Mouse (Mus musculus) liver, embryonic 13.5 days (tissue): ENCODE results near the gene Mast4. TPM values are rescaled to one million over a fixed set of nuclear protein-coding genes. Genes with fewer than 3 reads are reported as not detected.

Source experiments
- ATAC-seq: fragments of 200-750 bp; cut with Nextera tagmentation; 2 replicates; pipeline ENCODE4 v1.8.0; 2017; ENCODE audit warnings: low read depth, mild to moderate bottlenecking, moderate number of reproducible peaks, moderate library complexity
- DNase-seq: peaks from one replicate; pipeline ENCODE4 v3.0.0; 2022
- H3K27ac ChIP-seq: fragments of 300-500 bp; sonication (generic); 2 replicates; pipeline ENCODE4 v1.5.1; 2015; ENCODE audit warnings: moderate library complexity, mild to moderate bottlenecking, inconsistent platforms
- H3K27me3 ChIP-seq: fragments of 300-500 bp; sonication (generic); 2 replicates; pipeline ENCODE4 v1.6.1; 2015; ENCODE audit warnings: mild to moderate bottlenecking, inconsistent platforms
- H3K36me3 ChIP-seq: fragments of 300-500 bp; sonication (generic); 2 replicates; pipeline ENCODE4 v1.6.1; 2015; ENCODE audit warnings: mild to moderate bottlenecking, inconsistent platforms
- H3K4me1 ChIP-seq: fragments of 300-500 bp; sonication (generic); replicated peaks from 2 replicates; pipeline ENCODE4 v1.6.1; 2015; ENCODE audit warnings: inconsistent platforms
- H3K4me2 ChIP-seq: fragments of 300-500 bp; sonication (generic); 2 replicates; pipeline ENCODE4 v1.6.1; 2015; ENCODE audit warnings: inconsistent platforms, mild to moderate bottlenecking, moderate library complexity
- H3K4me3 ChIP-seq: fragments of 300-500 bp; sonication (generic); replicated peaks from 2 replicates; pipeline ENCODE4 v1.5.1; 2015; ENCODE audit warnings: mild to moderate bottlenecking, inconsistent platforms
- H3K9ac ChIP-seq: fragments of 300-500 bp; sonication (generic); 2 replicates; pipeline ENCODE4 v1.6.1; 2015; ENCODE audit warnings: mild to moderate bottlenecking, inconsistent platforms
- H3K9me3 ChIP-seq: fragments of 300-500 bp; sonication (generic); replicated peaks from 2 replicates; pipeline ENCODE4 v1.6.1; 2016; ENCODE audit warnings: inconsistent platforms
- whole genome bisulfite sequencing: fragments of 180-500 bp; shearing (Covaris S2); methylation state at CpG from one replicate; pipeline ENCODE4 v1.1.7; 2015; ENCODE audit not compliant: insufficient replicate concordance; 5-methylcytosine and 5-hydroxymethylcytosine counted together
- polyA plus RNA-seq: library from polyadenylated mRNA; unstranded; fragments of >200 nt; fragmentation: Nextera tagmentation; extraction: Ambion mirVana; gene quantifications from 2 replicates; pipeline ENCODE4 v1.2.1, GENCODE M21; 2015

Mast4 gene
- polyA plus RNA-seq, 1 experiment from 2014 or later, result 3.3 TPM

GRCm38 (mm10) chr13:103262061-103262460, 72.2 kb downstream of the Mast4 start:
- no peak for DNase-seq
- Histone ChIP-seq H3K36me3 (no peaks in the 10 kb centered on the region), H3K9me3 (no peaks in the 10 kb centered on the region), H3K9ac (no peak overlapping the region), H3K4me3 (no peak overlapping the region), H3K27me3 (no peaks in the 10 kb centered on the region), H3K4me2 (no peak overlapping the region), H3K4me1 (no peaks in the 10 kb centered on the region), H3K27ac (no peak overlapping the region)
- no peak for ATAC-seq
- 69% methylated on average over 3 of the region's 3 CpGs for WGBS

- ATAC-seq (no peak), DNase-seq (no peak)
- Histone ChIP-seq H3K9ac (no peak overlapping the region), H3K9me3 (no peaks in the 10 kb centered on the region), H3K4me2 (no peak overlapping the region), H3K4me3 (no peak overlapping the region), H3K27ac (no peak overlapping the region), H3K36me3 (no peaks in the 10 kb centered on the region), H3K4me1 (no peaks in the 10 kb centered on the region), H3K27me3 (no peaks in the 10 kb centered on the region)
- 57% methylated on average over 3 of the region's 3 CpGs for WGBS
Measured at GRCm38 (mm10) chr13:103260414-103260813, 73.9 kb downstream of the Mast4 start.

- Histone ChIP-seq H3K27ac (no peak overlapping the region), H3K9ac (no peak overlapping the region), H3K4me2 (no peak overlapping the region), H3K4me1 (no peaks in the 10 kb centered on the region), H3K4me3 (no peak overlapping the region), H3K9me3 (no peaks in the 10 kb centered on the region), H3K36me3 (no peaks in the 10 kb centered on the region), H3K27me3 (no peaks in the 10 kb centered on the region)
- ATAC-seq, result no peak
- WGBS, result 42% methylated on average over 3 of the region's 3 CpGs
- no peak for DNase-seq
Measured at GRCm38 (mm10) chr13:103258106-103258505, 76.2 kb downstream of the Mast4 start.

- ATAC-seq (no peak), DNase-seq (no peak)
- Histone ChIP-seq H3K36me3 (no peaks in the 10 kb centered on the region), H3K4me2 (no peak overlapping the region), H3K27me3 (no peaks in the 10 kb centered on the region), H3K4me3 (no peak overlapping the region), H3K9me3 (no peaks in the 10 kb centered on the region), H3K4me1 (no peaks in the 10 kb centered on the region), H3K9ac (no peak overlapping the region), H3K27ac (no peak overlapping the region)
- 49% methylated on average over 3 of the region's 3 CpGs for WGBS
Measured at GRCm38 (mm10) chr13:103254861-103255260, 79.4 kb downstream of the Mast4 start.

GRCm38 (mm10) chr13:103253077-103253476, 81.2 kb downstream of the Mast4 start:
- Histone ChIP-seq H3K36me3 (no peaks in the 10 kb centered on the region), H3K9me3 (no peaks in the 10 kb centered on the region), H3K4me2 (no peak overlapping the region), H3K4me3 (no peak overlapping the region), H3K27me3 (no peaks in the 10 kb centered on the region), H3K9ac (no peak overlapping the region), H3K27ac (no peak overlapping the region), H3K4me1 (no peaks in the 10 kb centered on the region)
- no peak for ATAC-seq
- 74% methylated on average over 6 of the region's 6 CpGs for WGBS
- no peak for DNase-seq

- Histone ChIP-seq H3K4me2 (no peak overlapping the region), H3K9ac (no peak overlapping the region), H3K4me1 (no peaks in the 10 kb centered on the region), H3K4me3 (no peak overlapping the region), H3K27ac (no peak overlapping the region), H3K36me3 (no peaks in the 10 kb centered on the region), H3K27me3 (no peaks in the 10 kb centered on the region), H3K9me3 (no peaks in the 10 kb centered on the region)
- DNase-seq, result no peak
- WGBS, result 41% methylated on average over 14 of the region's 14 CpGs
- ATAC-seq, result no peak
Measured at GRCm38 (mm10) chr13:103248102-103249054, 85.9 kb downstream of the Mast4 start.

GRCm38 (mm10) chr13:103246973-103247718, 87.2 kb downstream of the Mast4 start:
- ATAC-seq (no peak), DNase-seq (no peak)
- 61% methylated on average over 5 of the region's 5 CpGs for WGBS
- no peaks in the 10 kb centered on the region for H3K4me1 ChIP-seq
- H3K36me3 ChIP-seq, result no peaks in the 10 kb centered on the region
- H3K9ac ChIP-seq, result no peak overlapping the region
- H3K4me3 ChIP-seq, result no peak overlapping the region
- no peaks in the 10 kb centered on the region for H3K9me3 ChIP-seq
- H3K27ac ChIP-seq, result no peak overlapping the region
- no peaks in the 10 kb centered on the region for H3K27me3 ChIP-seq
- H3K4me2 ChIP-seq, result no peak overlapping the region

- H3K4me2 ChIP-seq, result no peak overlapping the region
- H3K36me3 ChIP-seq, result no peaks in the 10 kb centered on the region
- no peak overlapping the region for H3K9ac ChIP-seq
- H3K27me3 ChIP-seq, result no peaks in the 10 kb centered on the region
- 67% methylated on average over 5 of the region's 5 CpGs for WGBS
- no peak overlapping the region for H3K27ac ChIP-seq
- no peaks in the 10 kb centered on the region for H3K4me1 ChIP-seq
- no peak overlapping the region for H3K4me3 ChIP-seq
- H3K9me3 ChIP-seq, result no peaks in the 10 kb centered on the region
- ATAC-seq (no peak), DNase-seq (no peak)
Measured at GRCm38 (mm10) chr13:103245431-103245830, 88.9 kb downstream of the Mast4 start.

GRCm38 (mm10) chr13:103244053-103244452, 90.2 kb downstream of the Mast4 start:
- Histone ChIP-seq H3K36me3 (no peaks in the 10 kb centered on the region), H3K4me2 (no peak overlapping the region), H3K27me3 (no peaks in the 10 kb centered on the region), H3K4me1 (no peaks in the 10 kb centered on the region), H3K9me3 (no peaks in the 10 kb centered on the region), H3K27ac (no peak overlapping the region), H3K4me3 (no peak overlapping the region), H3K9ac (no peak overlapping the region)
- no peak for ATAC-seq
- DNase-seq, result no peak
- WGBS, result 64% methylated on average over 4 of the region's 4 CpGs

- ATAC-seq (no peak), DNase-seq (no peak)
- Histone ChIP-seq H3K4me1 (no peaks in the 10 kb centered on the region), H3K4me3 (no peak overlapping the region), H3K27me3 (no peaks in the 10 kb centered on the region), H3K36me3 (no peaks in the 10 kb centered on the region), H3K9me3 (no peaks in the 10 kb centered on the region), H3K27ac (no peak overlapping the region), H3K9ac (no peak overlapping the region), H3K4me2 (no peak overlapping the region)
- 68% methylated on average over 4 of the region's 4 CpGs for WGBS
Measured at GRCm38 (mm10) chr13:103241092-103241491, 93.2 kb downstream of the Mast4 start.

- H3K9me3 ChIP-seq, result no peaks in the 10 kb centered on the region
- H3K9ac ChIP-seq, result no peak overlapping the region
- no peak overlapping the region for H3K4me3 ChIP-seq
- no peaks in the 10 kb centered on the region for H3K4me1 ChIP-seq
- no peak for ATAC-seq
- no peak overlapping the region for H3K4me2 ChIP-seq
- H3K36me3 ChIP-seq, result no peaks in the 10 kb centered on the region
- H3K27me3 ChIP-seq, result no peaks in the 10 kb centered on the region
- DNase-seq, result no peak
- no peak overlapping the region for H3K27ac ChIP-seq
- WGBS, result 77% methylated on average over 8 of the region's 8 CpGs
Measured at GRCm38 (mm10) chr13:103239654-103240053, 94.6 kb downstream of the Mast4 start.
